Mouse (Mus musculus) T-helper 2 cell (primary cell): ENCODE results near the gene Dnah6.

Experiments
- in situ Hi-C: fragments of 300-600 bp; cut with MboI, MseI; formaldehyde crosslinking; loops from one replicate; pipeline ENCODE4 v1.15.1; 2025; ENCODE audit warnings: high pct_unique_total_duplicates

The Dnah6 gene

GRCm38 (mm10) chr6:73153675-73154074 lies 67.8 kb downstream of the Dnah6 start:
- in situ Hi-C loops, result loop anchor here (10.0 kb wide), 2 partner anchors 129 to 229 kb away; no protein-coding TSS in a partner anchor

GRCm38 (mm10) chr6:73143403-73143802 lies 78.0 kb downstream of the Dnah6 start:
- in situ Hi-C loops, result no loop called here

- in situ Hi-C loops, result no loop called here
These were observed 78.7 kb downstream of the Dnah6 start for GRCm38 (mm10) chr6:73142776-73143175.

- in situ Hi-C loops, result no loop called here
These were observed 80.6 kb downstream of the Dnah6 start for GRCm38 (mm10) chr6:73140836-73141235.

- in situ Hi-C loops, result no loop called here
These were observed 88.7 kb downstream of the Dnah6 start for GRCm38 (mm10) chr6:73132784-73133183.

- in situ Hi-C loops, result no loop called here
These were observed 93.9 kb downstream of the Dnah6 start for GRCm38 (mm10) chr6:73127594-73127993.

- in situ Hi-C loops, result no loop called here
These were observed 101.1 kb downstream of the Dnah6 start for GRCm38 (mm10) chr6:73120348-73120747.

- in situ Hi-C loops, result no loop called here
These were observed 107.6 kb downstream of the Dnah6 start for GRCm38 (mm10) chr6:73113898-73114297.

- in situ Hi-C loops, result no loop called here
These were observed 108.1 kb downstream of the Dnah6 start for GRCm38 (mm10) chr6:73113365-73113764.

GRCm38 (mm10) chr6:73093133-73093532 lies 128.3 kb downstream of the Dnah6 start:
- in situ Hi-C loops, result no loop called here

- in situ Hi-C loops, result no loop called here
These were observed 130.6 kb downstream of the Dnah6 start for GRCm38 (mm10) chr6:73090836-73091235.

GRCm38 (mm10) chr6:73082571-73082970 lies 138.9 kb downstream of the Dnah6 start:
- in situ Hi-C loops, result no loop called here

- in situ Hi-C loops, result no loop called here
These were observed 149.2 kb downstream of the Dnah6 start for GRCm38 (mm10) chr6:73072093-73072786.

GRCm38 (mm10) chr6:73071214-73071613 lies 150.2 kb downstream of the Dnah6 start:
- in situ Hi-C loops, result no loop called here

- in situ Hi-C loops, result no loop called here
These were observed 150.8 kb downstream of the Dnah6 start for GRCm38 (mm10) chr6:73070663-73071062.

GRCm38 (mm10) chr6:73064551-73064950 lies 156.9 kb downstream of the Dnah6 start:
- in situ Hi-C loops, result no loop called here

GRCm38 (mm10) chr6:73059596-73060121 lies 161.8 kb downstream of the Dnah6 start:
- in situ Hi-C loops, result no loop called here

- in situ Hi-C loops, result no loop called here
These were observed 162.3 kb downstream of the Dnah6 start for GRCm38 (mm10) chr6:73059162-73059561.

- in situ Hi-C loops, result no loop called here
These were observed 166.1 kb downstream of the Dnah6 start for GRCm38 (mm10) chr6:73055347-73055746.

GRCm38 (mm10) chr6:73054807-73055206 lies 166.6 kb downstream of the Dnah6 start:
- in situ Hi-C loops, result no loop called here

GRCm38 (mm10) chr6:73053526-73053925 lies 167.9 kb downstream of the Dnah6 start:
- in situ Hi-C loops, result no loop called here

GRCm38 (mm10) chr6:73047259-73047658 lies 174.2 kb downstream of the Dnah6 start:
- in situ Hi-C loops, result loop anchor here (10.0 kb wide), 2 partner anchors 118 to 1822 kb away; no protein-coding TSS in a partner anchor

- in situ Hi-C loops, result loop anchor here (10.0 kb wide), 2 partner anchors 119 to 1821 kb away; no protein-coding TSS in a partner anchor
These were observed 175.5 kb downstream of the Dnah6 start for GRCm38 (mm10) chr6:73045944-73046343.
